9 mouse cellular contexts compared by ENCODE assay signal in the genomic region with DNA sequence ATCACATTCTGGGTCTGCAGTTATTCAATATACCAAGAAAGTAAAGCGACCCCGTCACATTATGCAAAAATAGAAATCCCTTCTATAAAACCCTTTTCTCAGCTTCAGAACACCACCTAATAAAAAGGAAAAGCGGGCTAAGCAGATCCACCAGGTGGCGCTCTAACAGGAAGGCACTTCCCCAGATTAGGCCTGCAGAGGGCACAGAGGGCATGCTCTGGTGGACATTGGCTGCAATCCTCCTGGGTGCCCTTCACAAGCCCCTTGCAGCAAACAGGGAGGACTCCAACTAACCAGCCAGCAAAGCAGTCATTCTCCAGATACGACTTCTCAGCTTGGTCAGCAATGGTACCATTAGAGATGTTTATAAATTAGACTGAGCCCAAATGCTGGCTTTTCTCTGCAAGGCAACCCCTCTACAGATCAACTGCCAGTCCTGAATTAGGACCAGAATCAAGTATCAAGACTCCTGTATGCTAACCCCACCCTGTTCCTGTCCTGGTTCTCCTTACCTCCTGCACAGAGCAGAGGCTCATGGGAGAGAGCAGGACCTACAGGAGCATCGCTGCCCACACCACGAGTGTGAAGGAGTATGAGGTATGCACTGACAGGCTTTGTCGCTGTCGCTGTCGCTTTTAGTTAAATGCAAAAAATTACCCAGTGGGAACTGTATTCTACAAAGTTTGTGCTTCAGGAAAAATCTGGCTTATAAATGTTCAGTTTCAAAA. TPM values are rescaled to one million over a fixed set of nuclear protein-coding genes. Genes with fewer than 3 reads are reported as not detected.
A peak's percentile ranks its signal among the peaks of the same experiment; 100 is the strongest.
DNase-seq lines count a peak whose midpoint lies in the region; ATAC-seq and TF ChIP-seq lines count a peak whose summit lies in the region.
"Had no signal": no experiment of that assay in that cellular context is flagged by ENCODE, and none has a peak within 500 bp of the region (broad histone marks: within the 10 kb centered on the region; RNA-seq: fewer than 3 reads in every experiment).

No protein-coding gene starts in this region.

- H3K36me3 ChIP-seq in E14TG2a.4 (ENCODE audit: insufficient read depth, low read length): peaks cover 18% of the 10 kb centered on the region
- H3K36me3 ChIP-seq in embryonic facial prominence, embryonic 10.5 days (replicated peaks): peaks cover 12% of the 10 kb centered on the region
- peaks cover 3% of the 10 kb centered on the region for H3K36me3 ChIP-seq in heart, embryonic 11.5 days (ENCODE audit: control insufficient read depth, insufficient read depth, low read length)
- H3K36me3 ChIP-seq in lung, embryonic 14.5 days (ENCODE audit: insufficient read depth): peaks cover 5% of the 10 kb centered on the region; the same call in 1 of the 2 replicates

- peaks cover 6% of the 10 kb centered on the region; the same call in 1 of the 2 replicates for H3K4me1 ChIP-seq in E14TG2a.4 (replicated peaks; ENCODE audit: low read depth, low read length)
- peaks cover 4% of the 10 kb centered on the region; the same call in 1 of the 2 replicates for H3K4me1 ChIP-seq in embryonic facial prominence, embryonic 10.5 days
- no peaks in the 10 kb centered on the region for H3K4me1 ChIP-seq in heart, embryonic 11.5 days (ENCODE audit: control insufficient read depth, insufficient read depth, low read length)
- 0 out of 2 replicates have a peak, but pooled peaks cover 4% of the 10 kb centered on the region for H3K4me1 ChIP-seq in lung, embryonic 14.5 days (ENCODE audit: insufficient read depth)

- no peak overlapping the region for H3K9ac ChIP-seq in heart, embryonic 11.5 days (ENCODE audit: low read depth, low read length)
- no peak overlapping the region for H3K9ac ChIP-seq in lung, embryonic 14.5 days
- H3K9ac ChIP-seq: lung, embryonic 15.5 days had no signal

- no peak overlapping the region for H3K27ac ChIP-seq in embryonic facial prominence, embryonic 10.5 days (replicated peaks)
- H3K27ac ChIP-seq in heart, embryonic 11.5 days (ENCODE audit: low read depth, low read length): peak overlapping the region; percentile 13; the same call in 1 of the 2 replicates
- no peak overlapping the region for H3K27ac ChIP-seq in lung, embryonic 14.5 days (ENCODE audit: low read depth)
- H3K27ac ChIP-seq: lung, embryonic 15.5 days had no signal

- H3K27me3 ChIP-seq in E14TG2a.4 (ENCODE audit: insufficient read depth, low read length): no peaks in the 10 kb centered on the region
- no peaks in the 10 kb centered on the region for H3K27me3 ChIP-seq in embryonic facial prominence, embryonic 10.5 days (replicated peaks; ENCODE audit: low read depth, poor library complexity, severe bottlenecking)
- no peaks in the 10 kb centered on the region for H3K27me3 ChIP-seq in heart, embryonic 11.5 days (ENCODE audit: control insufficient read depth, insufficient read depth, low read length)
- H3K27me3 ChIP-seq in lung, embryonic 14.5 days (ENCODE audit: insufficient read depth, low read length): no peaks in the 10 kb centered on the region
- H3K27me3 ChIP-seq: lung, embryonic 15.5 days had no signal

- peak; percentile 91 for DNase-seq in adrenal gland, postnatal 14 days
- DNase-seq in embryonic facial prominence, embryonic 10.5 days (ENCODE audit: low spot score): peak; percentile 74
- DNase-seq in kidney, postnatal 25 days: peak; percentile 83 to 88
- DNase-seq in lung, embryonic 14.5 days: peak; percentile 84
- DNase-seq in right cerebral cortex, adult 2 months (ENCODE audit: low spot score in 2 of 2): peak; percentile 66 to 72
- peak; percentile 72 for DNase-seq in urinary bladder, postnatal 14 days (ENCODE audit: low spot score)

- no peak for ATAC-seq in heart, embryonic 11.5 days (replicated peaks; ENCODE audit: insufficient number of reproducible peaks, low FRiP score, low TSS enrichment)
- peak; percentile 40; the same call in 1 of the 2 replicates for ATAC-seq in lung, embryonic 14.5 days (ENCODE audit: insufficient read depth)

- TF ChIP-seq CTCF in E14TG2a.4 (conservative IDR thresholded peaks at IDR 0.05; ENCODE audit: low read length): peak; percentile 93
- peak; percentile 89 for TF ChIP-seq CTCF in lung, embryonic 14.5 days (IDR thresholded peaks at IDR 0.05; ENCODE audit: low read depth)

- 56% methylated on average over 10 of the region's 10 CpGs for WGBS in embryonic facial prominence, embryonic 10.5 days
- WGBS in heart, embryonic 11.5 days (ENCODE audit: insufficient replicate concordance): 59% methylated on average over 10 of the region's 10 CpGs
- WGBS in lung, embryonic 14.5 days: 55% methylated on average over 10 of the region's 10 CpGs

- H3K9me3 ChIP-seq in E14TG2a.4 (ENCODE audit: low read length): no peaks in the 10 kb centered on the region
- H3K9me3 ChIP-seq in embryonic facial prominence, embryonic 10.5 days: no peaks in the 10 kb centered on the region
- H3K9me3 ChIP-seq in heart, embryonic 11.5 days (replicated peaks; ENCODE audit: control insufficient read depth, low read length): no peaks in the 10 kb centered on the region
- H3K9me3 ChIP-seq in lung, embryonic 14.5 days (ENCODE audit: low read depth, low read length): no peaks in the 10 kb centered on the region
- H3K9me3 ChIP-seq: lung, embryonic 15.5 days had no signal

- H3K4me3 ChIP-seq in E14TG2a.4 (replicated peaks; ENCODE audit: low read length): no peak overlapping the region
- no peak overlapping the region for H3K4me3 ChIP-seq in embryonic facial prominence, embryonic 10.5 days
- H3K4me3 ChIP-seq in heart, embryonic 11.5 days (ENCODE audit: low read depth, low read length): no peak overlapping the region
- no peak overlapping the region for H3K4me3 ChIP-seq in lung, embryonic 14.5 days (ENCODE audit: low read depth, low read length)
- H3K4me3 ChIP-seq: lung, embryonic 15.5 days had no signal

- H3K4me2 ChIP-seq in heart, embryonic 11.5 days: no peak overlapping the region
- no peak overlapping the region for H3K4me2 ChIP-seq in lung, embryonic 14.5 days
- H3K4me2 ChIP-seq: lung, embryonic 15.5 days had no signal

RNA-seq across cellular contexts. Expression of a gene that starts 32.3 kb away (rescaled TPM):
- total RNA-seq in adrenal gland, postnatal 14 days (2021): 225 and 229 TPM in 2 replicates
- 307 and 316 TPM in 2 replicates for polyA plus RNA-seq in embryonic facial prominence, embryonic 10.5 days (2016; fragmentation: Nextera tagmentation; extraction: Ambion mirVana)
- 280 and 304 TPM in 2 replicates for polyA plus RNA-seq in heart, embryonic 11.5 days (2014; fragmentation: Nextera tagmentation; extraction: Ambion mirVana)
- polyA plus RNA-seq in lung, embryonic 14.5 days (2014; fragmentation: Nextera tagmentation; extraction: Ambion mirVana): 388 and 416 TPM in 2 replicates
